Mouse (Mus musculus) heart, embryonic 16.5 days (tissue): Measurements from ENCODE around the gene Msl3l2. TPM values are rescaled to one million over a fixed set of nuclear protein-coding genes. Genes with fewer than 3 reads are reported as not detected.

ENCODE experiments used
- ATAC-seq: fragments of 200-750 bp; cut with Nextera tagmentation; replicated peaks from 2 replicates; pipeline ENCODE4 v1.8.0; 2017; ENCODE audit warnings: moderate number of reproducible peaks; ENCODE audit not compliant: insufficient read depth, low FRiP score; ENCODE audit errors: extremely low read depth
- H3K27ac ChIP-seq: fragments of 300-500 bp; sonication (generic); 2 replicates; pipeline ENCODE4 v1.5.1; 2014; ENCODE audit warnings: mild to moderate bottlenecking, low read length, control low read depth, moderate library complexity
- H3K27me3 ChIP-seq: fragments of 300-500 bp; sonication (generic); 2 replicates; pipeline ENCODE4 v1.6.1; 2014; ENCODE audit warnings: low read length, mixed read lengths; ENCODE audit not compliant: control insufficient read depth, insufficient read depth
- H3K36me3 ChIP-seq: fragments of 300-500 bp; sonication (generic); 2 replicates; pipeline ENCODE4 v1.6.1; 2014; ENCODE audit not compliant: control insufficient read depth, insufficient read depth
- H3K4me1 ChIP-seq: fragments of 300-500 bp; sonication (generic); 2 replicates; pipeline ENCODE4 v1.6.1; 2014; ENCODE audit warnings: low read length, mixed read lengths; ENCODE audit not compliant: control insufficient read depth, insufficient read depth
- H3K4me2 ChIP-seq: fragments of 300-500 bp; sonication (generic); 2 replicates; pipeline ENCODE4 v1.6.1; 2014; ENCODE audit warnings: low read depth, mild to moderate bottlenecking, control low read depth, low read length
- H3K4me3 ChIP-seq: fragments of 300-500 bp; sonication (generic); 2 replicates; pipeline ENCODE4 v1.5.1; 2014; ENCODE audit warnings: mild to moderate bottlenecking, control low read depth, low read length
- H3K9ac ChIP-seq: fragments of 300-500 bp; sonication (generic); 2 replicates; pipeline ENCODE4 v1.6.1; 2014; ENCODE audit warnings: low read length, control low read depth
- H3K9me3 ChIP-seq: fragments of 300-500 bp; sonication (generic); replicated peaks from 2 replicates; pipeline ENCODE4 v1.6.1; 2016; ENCODE audit warnings: low read length; ENCODE audit not compliant: control insufficient read depth
- WGBS: fragments of 180-500 bp; shearing (Covaris S2); extraction: QIAGEN DNeasy Blood & Tissue Kit; methylation state at CpG from one replicate; pipeline ENCODE4 v1.1.7; 2014; 5-methylcytosine and 5-hydroxymethylcytosine counted together
- polyA plus RNA-seq: library from polyadenylated mRNA; unstranded; fragments of >200 nt; fragmentation: Nextera tagmentation; extraction: Ambion mirVana; gene quantifications from 2 replicates; pipeline ENCODE4 v1.2.1, GENCODE M21; 2015

Gene Msl3l2
- polyA plus RNA-seq, 1 experiment from 2014 or later: 4.9 TPM

GRCm38 (mm10) chr10:56106996-56107334 is 248 bp downstream of the Msl3l2 start:
- peak overlapping the region; percentile 51; the same call in 1 of the 2 replicates for H3K27ac ChIP-seq
- H3K9me3 ChIP-seq: 0 out of 2 replicates have a peak, but pooled peaks cover 2% of the 10 kb centered on the region
- H3K4me1 ChIP-seq: no peaks in the 10 kb centered on the region
- peak overlapping the region; percentile 67 for H3K4me2 ChIP-seq
- peak overlapping the region; percentile 62 for H3K4me3 ChIP-seq
- ATAC-seq: peak; percentile 53; the same call in 1 of the 2 replicates
- H3K36me3 ChIP-seq: no peaks in the 10 kb centered on the region
- 38% methylated on average over 1 of the region's 1 CpGs for WGBS
- no peaks in the 10 kb centered on the region for H3K27me3 ChIP-seq
- H3K9ac ChIP-seq: peak overlapping the region; percentile 74

DNA sequence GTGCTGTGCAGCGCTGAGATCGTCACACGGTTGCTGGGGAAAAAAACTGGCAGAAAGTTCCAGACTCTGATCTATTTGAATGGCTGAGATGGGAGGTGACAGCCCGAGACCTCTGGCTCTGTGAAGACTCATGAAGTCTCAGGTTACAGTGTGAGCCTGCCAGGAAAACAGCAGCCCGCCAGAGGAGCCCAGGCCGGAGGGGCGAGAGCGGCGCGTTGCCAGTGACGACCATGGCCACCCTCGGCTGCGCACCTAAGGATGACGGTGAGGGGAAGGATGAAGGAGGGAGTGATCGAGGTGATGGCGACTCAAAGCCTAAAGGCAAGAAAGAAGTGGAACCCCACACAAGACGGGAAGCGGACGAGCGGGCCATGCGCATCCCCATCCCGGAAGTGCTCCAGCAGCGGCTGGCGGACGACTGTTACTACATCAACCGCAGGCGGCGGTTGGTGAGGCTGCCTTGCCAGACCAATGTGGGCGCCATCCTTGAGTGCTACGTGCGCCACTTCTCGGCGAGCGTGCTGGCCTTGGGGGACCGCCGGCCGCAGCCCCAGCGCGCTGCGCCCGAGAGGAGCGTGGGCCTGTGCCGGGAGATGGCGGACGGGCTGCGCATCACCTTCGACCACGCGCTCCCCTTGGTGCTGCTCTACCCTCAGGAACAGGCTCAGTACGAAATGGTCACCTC is 8.4 kb downstream of the Msl3l2 start:
- ATAC-seq: peak; percentile 86
- Histone ChIP-seq H3K4me1 (peaks cover 4% of the 10 kb centered on the region), H3K4me3 (peak overlapping the region; percentile 71), H3K9me3 (no peaks in the 10 kb centered on the region), H3K27me3 (no peaks in the 10 kb centered on the region), H3K36me3 (no peaks in the 10 kb centered on the region), H3K4me2 (peak overlapping the region; percentile 87), H3K27ac (peak overlapping the region; percentile 46), H3K9ac (peak overlapping the region; percentile 74)
- under 1% methylated on average over 50 of the region's 50 CpGs for WGBS

GRCm38 (mm10) chr10:56115636-56116180 is 9.0 kb downstream of the Msl3l2 start:
- Histone ChIP-seq H3K4me3 (peak overlapping the region; percentile 71), H3K27ac (peak overlapping the region; percentile 46), H3K4me2 (peak overlapping the region; percentile 87), H3K27me3 (no peaks in the 10 kb centered on the region), H3K9ac (peak overlapping the region; percentile 74), H3K36me3 (no peaks in the 10 kb centered on the region), H3K4me1 (peaks cover 4% of the 10 kb centered on the region), H3K9me3 (no peaks in the 10 kb centered on the region)
- ATAC-seq: peak; percentile 47
- 22% methylated on average over 27 of the region's 27 CpGs for WGBS

DNA sequence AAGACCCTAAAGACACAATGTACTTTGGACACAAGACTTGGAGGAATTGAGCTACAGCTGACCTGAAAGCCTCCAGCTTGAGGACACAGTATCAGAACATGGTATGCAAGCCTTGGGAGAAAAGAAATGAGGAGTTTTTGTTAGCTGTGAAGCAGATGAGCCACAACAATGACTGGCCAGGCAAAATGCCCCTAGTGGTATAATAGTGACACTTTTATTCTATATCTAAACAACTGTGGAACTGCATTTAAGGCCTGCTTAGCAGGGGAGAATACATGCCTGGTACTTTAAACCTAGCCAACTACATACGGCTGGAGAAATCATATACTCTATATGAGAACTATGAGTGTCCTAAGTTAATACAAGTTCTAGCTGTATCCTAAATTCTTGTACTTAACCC is 20.3 kb downstream of the Msl3l2 start:
- no peak overlapping the region for H3K4me3 ChIP-seq
- ATAC-seq: no peak
- H3K9me3 ChIP-seq: no peaks in the 10 kb centered on the region
- no peaks in the 10 kb centered on the region for H3K27me3 ChIP-seq
- no peak overlapping the region for H3K4me2 ChIP-seq
- H3K9ac ChIP-seq: no peak overlapping the region
- WGBS: 89% methylated on average over 1 of the region's 1 CpGs
- H3K36me3 ChIP-seq: no peaks in the 10 kb centered on the region
- H3K27ac ChIP-seq: no peak overlapping the region
- no peaks in the 10 kb centered on the region for H3K4me1 ChIP-seq

DNA sequence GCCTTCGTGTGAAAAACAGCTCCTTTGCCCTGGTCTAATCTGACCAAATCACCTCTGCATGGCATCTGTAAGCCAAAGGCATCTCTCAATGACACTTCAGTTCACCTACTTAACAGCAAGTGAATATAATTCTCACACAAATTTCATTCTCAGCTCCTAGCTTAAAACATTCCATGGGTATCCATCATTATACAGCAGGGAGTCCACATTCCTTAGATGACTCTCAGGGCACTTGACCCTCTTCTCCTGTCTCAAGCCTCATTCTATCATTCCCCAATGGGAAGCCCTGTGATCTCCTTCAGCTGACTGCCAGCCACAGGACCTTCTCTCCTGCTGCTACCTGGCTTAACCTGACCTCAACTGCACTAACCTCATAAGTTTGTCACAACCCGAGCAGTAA is 22.9 kb downstream of the Msl3l2 start:
- Histone ChIP-seq H3K36me3 (no peaks in the 10 kb centered on the region), H3K4me2 (no peak overlapping the region), H3K9me3 (no peaks in the 10 kb centered on the region), H3K27ac (no peak overlapping the region), H3K4me3 (no peak overlapping the region), H3K27me3 (no peaks in the 10 kb centered on the region), H3K9ac (no peak overlapping the region), H3K4me1 (no peaks in the 10 kb centered on the region)
- no peak for ATAC-seq
- WGBS: 80% methylated on average over 2 of the region's 2 CpGs

- no peaks in the 10 kb centered on the region for H3K36me3 ChIP-seq
- H3K9me3 ChIP-seq: no peaks in the 10 kb centered on the region
- H3K4me3 ChIP-seq: no peak overlapping the region
- no peak for ATAC-seq
- 92% methylated on average over 5 of the region's 5 CpGs for WGBS
- H3K4me1 ChIP-seq: no peaks in the 10 kb centered on the region
- H3K4me2 ChIP-seq: no peak overlapping the region
- no peak overlapping the region for H3K9ac ChIP-seq
- H3K27ac ChIP-seq: no peak overlapping the region
- no peaks in the 10 kb centered on the region for H3K27me3 ChIP-seq
These were observed 30.5 kb downstream of the Msl3l2 start for GRCm38 (mm10) chr10:56137191-56137590.

DNA sequence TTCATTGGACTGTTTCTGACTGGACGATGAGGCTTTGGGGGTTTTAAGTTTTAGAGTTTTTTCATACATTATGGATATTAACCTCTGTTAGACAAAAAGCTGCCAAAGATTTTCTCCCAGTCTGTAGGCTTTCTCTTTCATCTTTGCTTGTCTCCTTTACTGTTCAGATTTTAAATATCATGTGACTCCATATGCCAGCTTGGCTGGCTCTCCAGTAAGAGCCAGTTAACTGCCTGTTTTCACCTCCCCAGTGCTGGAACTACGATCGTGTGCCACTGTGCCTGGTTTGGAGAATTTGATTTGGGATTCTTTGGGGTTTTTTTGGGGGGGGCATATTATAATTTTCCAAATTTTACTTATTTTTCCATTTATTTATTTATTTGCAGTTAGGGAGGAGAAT is 42.2 kb downstream of the Msl3l2 start:
- Histone ChIP-seq H3K4me2 (no peak overlapping the region), H3K4me3 (no peak overlapping the region), H3K27ac (no peak overlapping the region), H3K36me3 (0 out of 2 replicates have a peak, but pooled peaks cover 2% of the 10 kb centered on the region), H3K9ac (no peak overlapping the region), H3K27me3 (no peaks in the 10 kb centered on the region), H3K9me3 (no peaks in the 10 kb centered on the region), H3K4me1 (no peaks in the 10 kb centered on the region)
- 93% methylated on average over 3 of the region's 3 CpGs for WGBS
- ATAC-seq: no peak

- Histone ChIP-seq H3K9me3 (no peaks in the 10 kb centered on the region), H3K27ac (no peak overlapping the region), H3K4me1 (no peaks in the 10 kb centered on the region), H3K27me3 (no peaks in the 10 kb centered on the region), H3K9ac (no peak overlapping the region), H3K4me3 (no peak overlapping the region), H3K4me2 (no peak overlapping the region), H3K36me3 (0 out of 2 replicates have a peak, but pooled peaks cover 2% of the 10 kb centered on the region)
- WGBS: 83% methylated on average over 3 of the region's 3 CpGs
- ATAC-seq: no peak
These were observed 50.2 kb downstream of the Msl3l2 start for GRCm38 (mm10) chr10:56156956-56157355.

- no peaks in the 10 kb centered on the region for H3K9me3 ChIP-seq
- no peak for ATAC-seq
These were observed 51.5 kb downstream of the Msl3l2 start for GRCm38 (mm10) chr10:56158207-56158606.

More at GRCm38 (mm10) chr10:56158207-56158606, 51.5 kb downstream of the Msl3l2 start:
- H3K27ac ChIP-seq: no peak overlapping the region
- no peak overlapping the region for H3K4me2 ChIP-seq
- no peak overlapping the region for H3K4me3 ChIP-seq
- H3K4me1 ChIP-seq: no peaks in the 10 kb centered on the region
- H3K36me3 ChIP-seq: no peaks in the 10 kb centered on the region
- WGBS: 79% methylated on average over 3 of the region's 3 CpGs
- H3K9ac ChIP-seq: no peak overlapping the region
- no peaks in the 10 kb centered on the region for H3K27me3 ChIP-seq
